In genomic region chr2:153953836-153954235, GRCm38 (mm10) we compare ENCODE assay signal across 9 mouse cellular contexts. TPM values are rescaled to one million over a fixed set of nuclear protein-coding genes. Genes with fewer than 3 reads are reported as not detected.
DNase-seq lines count a peak whose midpoint lies in the region; ATAC-seq lines count a peak whose summit lies in the region.
"Had no signal": no experiment of that assay in that cellular context is flagged by ENCODE, and none has a peak within 500 bp of the region (broad histone marks: within the 10 kb centered on the region; RNA-seq: fewer than 3 reads in every experiment).

No protein-coding gene starts in this region.

- no peaks in the 10 kb centered on the region for H3K36me3 ChIP-seq in embryonic facial prominence, embryonic 11.5 days (replicated peaks; ENCODE audit: control insufficient read depth, insufficient read depth, low read depth, low read length)
- H3K36me3 ChIP-seq in hindbrain, embryonic 16.5 days (ENCODE audit: control insufficient read depth, insufficient read depth, low read length), result no peaks in the 10 kb centered on the region
- no peaks in the 10 kb centered on the region for H3K36me3 ChIP-seq in liver, embryonic 12.5 days
- H3K36me3 ChIP-seq in neural tube, embryonic 15.5 days, result no peaks in the 10 kb centered on the region

- H3K9ac ChIP-seq in embryonic facial prominence, embryonic 11.5 days (replicated peaks; ENCODE audit: low read length), result no peak overlapping the region
- no peak overlapping the region for H3K9ac ChIP-seq in hindbrain, embryonic 16.5 days (ENCODE audit: low read depth, low read length)
- H3K9ac ChIP-seq in liver, embryonic 12.5 days, result no peak overlapping the region
- H3K9ac ChIP-seq in neural tube, embryonic 15.5 days (replicated peaks), result no peak overlapping the region

- H3K27me3 ChIP-seq in embryonic facial prominence, embryonic 11.5 days (ENCODE audit: control insufficient read depth, insufficient read depth, low read length), result no peaks in the 10 kb centered on the region
- no peaks in the 10 kb centered on the region for H3K27me3 ChIP-seq in hindbrain, embryonic 16.5 days (replicated peaks; ENCODE audit: control insufficient read depth, insufficient read depth, low read length)
- H3K27me3 ChIP-seq in liver, embryonic 12.5 days (replicated peaks), result no peaks in the 10 kb centered on the region
- no peaks in the 10 kb centered on the region for H3K27me3 ChIP-seq in neural tube, embryonic 15.5 days (replicated peaks)

- no peak overlapping the region for H3K4me3 ChIP-seq in embryonic facial prominence, embryonic 11.5 days (ENCODE audit: low read depth, low read length)
- H3K4me3 ChIP-seq in hindbrain, embryonic 16.5 days (ENCODE audit: low read length), result no peak overlapping the region
- H3K4me3 ChIP-seq in liver, embryonic 12.5 days, result no peak overlapping the region
- no peak overlapping the region for H3K4me3 ChIP-seq in neural tube, embryonic 15.5 days (replicated peaks)

- H3K9me3 ChIP-seq in embryonic facial prominence, embryonic 11.5 days (replicated peaks; ENCODE audit: control insufficient read depth, low read length), result no peaks in the 10 kb centered on the region
- H3K9me3 ChIP-seq in hindbrain, embryonic 16.5 days (ENCODE audit: control insufficient read depth, low read length), result no peaks in the 10 kb centered on the region
- H3K9me3 ChIP-seq in liver, embryonic 12.5 days (replicated peaks), result no peaks in the 10 kb centered on the region
- no peaks in the 10 kb centered on the region for H3K9me3 ChIP-seq in neural tube, embryonic 15.5 days (replicated peaks)

- DNase-seq in ovary, postnatal 14 days (ENCODE audit: low spot score), result peak; percentile 37
- no peak for DNase-seq in ovary, adult 18-20 months (ENCODE audit: low spot score)
- peak; percentile 83 for DNase-seq in embryonic facial prominence, embryonic 11.5 days (ENCODE audit: low spot score)
- DNase-seq in left cerebral cortex, adult 11 months (ENCODE audit: low spot score), result no peak

- peak overlapping the region; percentile 7; the same call in 1 of the 2 replicates for H3K4me2 ChIP-seq in embryonic facial prominence, embryonic 11.5 days (ENCODE audit: low read depth, low read length)
- H3K4me2 ChIP-seq in hindbrain, embryonic 16.5 days (ENCODE audit: low read length), result peak overlapping the region; percentile 38
- peak overlapping the region; percentile 30 for H3K4me2 ChIP-seq in liver, embryonic 12.5 days
- H3K4me2 ChIP-seq in neural tube, embryonic 15.5 days, result peak overlapping the region; percentile 35

- WGBS in embryonic facial prominence, embryonic 11.5 days, result 17% methylated on average over 6 of the region's 6 CpGs
- 10% methylated on average over 6 of the region's 6 CpGs for WGBS in hindbrain, embryonic 16.5 days
- WGBS in liver, embryonic 12.5 days (ENCODE audit: insufficient replicate concordance), result 4% methylated on average over 6 of the region's 6 CpGs
- 12% methylated on average over 6 of the region's 6 CpGs for WGBS in neural tube, embryonic 15.5 days

- ATAC-seq in activated CD4-positive, CD25-positive, alpha-beta regulatory T cell, adult 4 months, result peak; percentile 32
- ATAC-seq in embryonic facial prominence, embryonic 11.5 days (replicated peaks; ENCODE audit: insufficient number of reproducible peaks, low FRiP score, low TSS enrichment, low read depth), result no peak
- 0 out of 2 replicates have a peak, but pooled peaks have one; percentile 17 for ATAC-seq in hindbrain, embryonic 16.5 days
- no peak for ATAC-seq in liver, embryonic 12.5 days
- ATAC-seq in neural tube, embryonic 15.5 days (ENCODE audit: low FRiP score), result no peak

- no peaks in the 10 kb centered on the region for H3K4me1 ChIP-seq in embryonic facial prominence, embryonic 11.5 days (ENCODE audit: control insufficient read depth, insufficient read depth, low read length)
- H3K4me1 ChIP-seq in hindbrain, embryonic 16.5 days (ENCODE audit: control insufficient read depth, insufficient read depth, low read depth, low read length), result no peaks in the 10 kb centered on the region; the same call in 1 of the 2 replicates
- no peaks in the 10 kb centered on the region for H3K4me1 ChIP-seq in liver, embryonic 12.5 days
- H3K4me1 ChIP-seq in neural tube, embryonic 15.5 days, result no peaks in the 10 kb centered on the region

- H3K27ac ChIP-seq in embryonic facial prominence, embryonic 11.5 days (replicated peaks; ENCODE audit: low read depth, low read length), result no peak overlapping the region
- H3K27ac ChIP-seq in hindbrain, embryonic 16.5 days (ENCODE audit: low read depth, low read length), result no peak overlapping the region
- H3K27ac ChIP-seq in liver, embryonic 12.5 days, result no peak overlapping the region
- H3K27ac ChIP-seq in neural tube, embryonic 15.5 days (replicated peaks), result no peak overlapping the region

RNA-seq across cellular contexts. Expression of gene Bpifb4, which starts 15.8 kb away (rescaled TPM):
- not detected for polyA plus RNA-seq in activated CD4-positive, CD25-positive, alpha-beta regulatory T cell, adult 4 months (2017; shearing (Covaris generic))
- polyA plus RNA-seq in embryonic facial prominence, embryonic 11.5 days (2014; fragmentation: Nextera tagmentation; extraction: Ambion mirVana), result 0.18 TPM in 1 of 2 replicates, not detected in the other
- polyA plus RNA-seq in hindbrain, embryonic 16.5 days (2015; fragmentation: Nextera tagmentation; extraction: Ambion mirVana), result not detected in 2 replicates
- 0.08 TPM in 1 of 2 replicates, not detected in the other for polyA plus RNA-seq in liver, embryonic 12.5 days (2016; fragmentation: Nextera tagmentation; extraction: Ambion mirVana)
- polyA plus RNA-seq in neural tube, embryonic 15.5 days (2015; fragmentation: Nextera tagmentation; extraction: Ambion mirVana), result not detected in 2 replicates
- polyA plus RNA-seq: heart, embryonic 16.5 days had no signal

RNA-seq across cellular contexts. Expression of gene Bpifa6, which starts 20.9 kb away (rescaled TPM):
- polyA plus RNA-seq in activated CD4-positive, CD25-positive, alpha-beta regulatory T cell, adult 4 months (2017; shearing (Covaris generic)), result not detected
- not detected in 2 replicates for polyA plus RNA-seq in embryonic facial prominence, embryonic 11.5 days (2014; fragmentation: Nextera tagmentation; extraction: Ambion mirVana)
- polyA plus RNA-seq in hindbrain, embryonic 16.5 days (2015; fragmentation: Nextera tagmentation; extraction: Ambion mirVana), result not detected in 2 replicates
- polyA plus RNA-seq in liver, embryonic 12.5 days (2016; fragmentation: Nextera tagmentation; extraction: Ambion mirVana), result not detected in 2 replicates
- not detected in 2 replicates for polyA plus RNA-seq in neural tube, embryonic 15.5 days (2015; fragmentation: Nextera tagmentation; extraction: Ambion mirVana)
- polyA plus RNA-seq: heart, embryonic 16.5 days had no signal

RNA-seq across cellular contexts. Expression of gene Bpifb3, which starts 35.8 kb away (rescaled TPM):
- not detected for polyA plus RNA-seq in activated CD4-positive, CD25-positive, alpha-beta regulatory T cell, adult 4 months (2017; shearing (Covaris generic))
- not detected in 2 replicates for polyA plus RNA-seq in embryonic facial prominence, embryonic 11.5 days (2014; fragmentation: Nextera tagmentation; extraction: Ambion mirVana)
- polyA plus RNA-seq in hindbrain, embryonic 16.5 days (2015; fragmentation: Nextera tagmentation; extraction: Ambion mirVana), result 0.09 TPM in 1 of 2 replicates, not detected in the other
- polyA plus RNA-seq in liver, embryonic 12.5 days (2016; fragmentation: Nextera tagmentation; extraction: Ambion mirVana), result not detected in 2 replicates
- polyA plus RNA-seq in neural tube, embryonic 15.5 days (2015; fragmentation: Nextera tagmentation; extraction: Ambion mirVana), result not detected in 2 replicates
- polyA plus RNA-seq: heart, embryonic 16.5 days had no signal

RNA-seq across cellular contexts. Expression of gene Bpifb6, which starts 53.6 kb away (rescaled TPM):
- polyA plus RNA-seq in activated CD4-positive, CD25-positive, alpha-beta regulatory T cell, adult 4 months (2017; shearing (Covaris generic)), result not detected
- polyA plus RNA-seq in embryonic facial prominence, embryonic 11.5 days (2014; fragmentation: Nextera tagmentation; extraction: Ambion mirVana), result not detected in 2 replicates
- not detected in 2 replicates for polyA plus RNA-seq in hindbrain, embryonic 16.5 days (2015; fragmentation: Nextera tagmentation; extraction: Ambion mirVana)
- not detected in 2 replicates for polyA plus RNA-seq in liver, embryonic 12.5 days (2016; fragmentation: Nextera tagmentation; extraction: Ambion mirVana)
- 0.12 TPM in 1 of 2 replicates, not detected in the other for polyA plus RNA-seq in neural tube, embryonic 15.5 days (2015; fragmentation: Nextera tagmentation; extraction: Ambion mirVana)
- polyA plus RNA-seq: heart, embryonic 16.5 days had no signal

RNA-seq across cellular contexts. Expression of gene Bpifa2, which starts 54.2 kb away (rescaled TPM):
- under 1 TPM in 1 of 2 experiments, not detected in 1; 0.83 TPM for polyA plus RNA-seq in activated CD4-positive, CD25-positive, alpha-beta regulatory T cell, adult 4 months (2017; shearing (Covaris generic))
- polyA plus RNA-seq in embryonic facial prominence, embryonic 11.5 days (2014; fragmentation: Nextera tagmentation; extraction: Ambion mirVana), result not detected in 2 replicates
- not detected in 2 replicates for polyA plus RNA-seq in hindbrain, embryonic 16.5 days (2015; fragmentation: Nextera tagmentation; extraction: Ambion mirVana)
- not detected in 2 replicates for polyA plus RNA-seq in liver, embryonic 12.5 days (2016; fragmentation: Nextera tagmentation; extraction: Ambion mirVana)
- not detected in 2 replicates for polyA plus RNA-seq in neural tube, embryonic 15.5 days (2015; fragmentation: Nextera tagmentation; extraction: Ambion mirVana)
- polyA plus RNA-seq: heart, embryonic 16.5 days had no signal

Comparison
In these comparisons a context has a peak if more than half of its experiments do, and no peak if none do; other contexts are left out.
1. DNase-seq: peak in ovary, postnatal 14 days (single experiment) and embryonic facial prominence, embryonic 11.5 days (single experiment); none in ovary, adult 18-20 months (single experiment) and left cerebral cortex, adult 11 months (single experiment).
2. ATAC-seq: peak in activated CD4-positive, CD25-positive, alpha-beta regulatory T cell, adult 4 months (single experiment) and hindbrain, embryonic 16.5 days (single experiment); none in embryonic facial prominence, embryonic 11.5 days (single experiment), liver, embryonic 12.5 days (single experiment) and neural tube, embryonic 15.5 days (single experiment).
3. Peak in every context shown above with its lines, with median percentiles within 50 percentile points of each other: H3K4me2 ChIP-seq.